Mouse (Mus musculus) limb, embryonic 15.5 days (tissue): ENCODE results near the gene En1. TPM values are rescaled to one million over a fixed set of nuclear protein-coding genes. Genes with fewer than 3 reads are reported as not detected.

ENCODE experiments used
- ATAC-seq: fragments of 200-750 bp; cut with Nextera tagmentation; 2 replicates; pipeline ENCODE4 v1.8.0; 2017; ENCODE audit warnings: low read depth, moderate TSS enrichment; ENCODE audit not compliant: insufficient number of reproducible peaks, low FRiP score, low TSS enrichment
- H3K27ac ChIP-seq: fragments of 300-500 bp; sonication (generic); 2 replicates; pipeline ENCODE4 v1.5.1; 2015; ENCODE audit warnings: moderate library complexity, mild to moderate bottlenecking, inconsistent platforms
- H3K27me3 ChIP-seq: fragments of 300-500 bp; sonication (generic); 2 replicates; pipeline ENCODE4 v1.6.1; 2015; ENCODE audit warnings: inconsistent platforms
- H3K36me3 ChIP-seq: fragments of 300-500 bp; sonication (generic); 2 replicates; pipeline ENCODE4 v1.6.1; 2015; ENCODE audit warnings: inconsistent platforms
- H3K4me1 ChIP-seq: fragments of 300-500 bp; sonication (generic); 2 replicates; pipeline ENCODE4 v1.6.1; 2015; ENCODE audit warnings: inconsistent platforms
- H3K4me2 ChIP-seq: fragments of 300-500 bp; sonication (generic); 2 replicates; pipeline ENCODE4 v1.6.1; 2015; ENCODE audit warnings: mild to moderate bottlenecking, inconsistent platforms
- H3K4me3 ChIP-seq: fragments of 300-500 bp; sonication (generic); 2 replicates; pipeline ENCODE4 v1.5.1; 2015; ENCODE audit warnings: mild to moderate bottlenecking, inconsistent platforms
- H3K9ac ChIP-seq: fragments of 300-500 bp; sonication (generic); 2 replicates; pipeline ENCODE4 v1.6.1; 2015; ENCODE audit warnings: inconsistent platforms
- H3K9me3 ChIP-seq: fragments of 300-500 bp; sonication (generic); 2 replicates; pipeline ENCODE4 v1.6.1; 2016; ENCODE audit warnings: inconsistent platforms
- WGBS: fragments of 180-500 bp; shearing (Covaris S2); methylation state at CpG from one replicate; pipeline ENCODE4 v1.1.7; 2015; 5-methylcytosine and 5-hydroxymethylcytosine counted together
- polyA plus RNA-seq: library from polyadenylated mRNA; unstranded; fragments of >200 nt; fragmentation: Nextera tagmentation; extraction: Ambion mirVana; gene quantifications from 2 replicates; pipeline ENCODE4 v1.2.1, GENCODE M21; 2015

En1 gene
- polyA plus RNA-seq, 1 experiment from 2014 or later: 4.5 TPM

DNA sequence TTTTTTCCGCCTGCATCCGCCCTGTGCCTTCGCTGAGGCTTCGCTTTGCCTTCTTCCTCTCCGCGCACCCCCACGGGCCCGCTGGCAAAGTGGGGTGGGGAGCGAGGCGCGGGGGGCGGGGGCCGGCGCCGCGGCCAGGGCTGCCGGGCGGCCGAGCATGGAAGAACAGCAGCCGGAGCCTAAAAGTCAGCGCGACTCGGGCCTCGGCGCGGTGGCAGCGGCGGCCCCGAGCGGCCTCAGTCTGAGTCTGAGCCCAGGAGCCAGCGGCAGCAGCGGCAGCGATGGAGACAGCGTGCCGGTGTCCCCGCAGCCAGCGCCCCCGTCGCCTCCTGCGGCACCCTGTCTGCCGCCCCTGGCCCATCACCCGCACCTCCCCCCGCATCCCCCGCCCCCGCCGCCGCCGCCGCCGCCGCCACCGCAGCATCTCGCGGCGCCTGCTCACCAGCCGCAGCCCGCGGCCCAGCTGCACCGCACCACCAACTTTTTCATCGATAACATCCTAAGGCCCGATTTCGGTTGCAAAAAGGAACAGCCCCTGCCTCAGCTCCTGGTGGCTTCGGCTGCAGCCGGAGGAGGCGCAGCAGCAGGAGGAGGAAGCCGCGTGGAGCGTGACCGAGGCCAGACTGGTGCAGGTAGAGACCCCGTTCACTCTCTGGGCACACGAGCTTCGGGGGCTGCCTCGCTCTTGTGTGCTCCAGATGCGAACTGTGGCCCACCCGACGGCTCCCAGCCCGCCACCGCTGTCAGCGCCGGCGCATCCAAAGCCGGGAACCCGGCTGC lies 848 bp downstream of the En1 start:
- no peaks in the 10 kb centered on the region for H3K36me3 ChIP-seq
- ATAC-seq: no peak
- peak overlapping the region; percentile 53 for H3K4me3 ChIP-seq
- H3K9me3 ChIP-seq: no peaks in the 10 kb centered on the region
- 0% methylated on average over 75 of the region's 83 CpGs for WGBS
- H3K27ac ChIP-seq: peak overlapping the region; percentile 75
- peak overlapping the region; percentile 55 for H3K9ac ChIP-seq
- H3K4me1 ChIP-seq: peaks cover 25% of the 10 kb centered on the region
- peak overlapping the region; percentile 93 for H3K4me2 ChIP-seq
- H3K27me3 ChIP-seq: peaks cover 86% of the 10 kb centered on the region

DNA sequence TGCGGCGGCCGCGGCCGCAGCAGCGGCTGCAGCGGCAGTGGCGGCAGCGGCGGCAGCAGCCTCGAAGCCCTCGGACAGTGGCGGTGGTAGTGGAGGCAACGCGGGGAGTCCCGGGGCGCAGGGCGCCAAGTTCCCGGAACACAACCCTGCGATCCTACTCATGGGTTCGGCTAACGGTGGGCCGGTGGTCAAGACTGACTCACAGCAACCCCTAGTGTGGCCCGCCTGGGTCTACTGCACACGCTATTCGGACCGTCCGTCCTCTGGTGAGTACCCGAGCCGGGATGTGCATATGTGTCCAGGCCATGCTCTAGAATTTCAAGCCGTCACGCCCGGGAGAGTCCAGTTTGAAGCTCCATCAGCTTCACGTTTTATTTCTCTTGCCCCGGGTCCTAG lies 1.4 kb downstream of the En1 start:
- peak overlapping the region; percentile 93 for H3K4me2 ChIP-seq
- H3K27me3 ChIP-seq: peaks cover 86% of the 10 kb centered on the region
- peak overlapping the region; percentile 75; the same call in 1 of the 2 replicates for H3K27ac ChIP-seq
- WGBS: 2% methylated on average over 33 of the region's 35 CpGs
- H3K9ac ChIP-seq: peak overlapping the region; percentile 55
- no peaks in the 10 kb centered on the region for H3K36me3 ChIP-seq
- peaks cover 25% of the 10 kb centered on the region for H3K4me1 ChIP-seq
- no peak for ATAC-seq
- no peaks in the 10 kb centered on the region for H3K9me3 ChIP-seq
- H3K4me3 ChIP-seq: peak overlapping the region; percentile 53

- Histone ChIP-seq H3K36me3 (no peaks in the 10 kb centered on the region), H3K9me3 (no peaks in the 10 kb centered on the region), H3K27me3 (peaks cover 86% of the 10 kb centered on the region), H3K4me3 (peak overlapping the region; percentile 53), H3K4me1 (peaks cover 25% of the 10 kb centered on the region), H3K4me2 (peak overlapping the region; percentile 10), H3K9ac (no peak overlapping the region), H3K27ac (peak overlapping the region; percentile 0; the same call in 1 of the 2 replicates)
- no peak for ATAC-seq
- 18% methylated on average over 30 of the region's 30 CpGs for WGBS
Measured at GRCm38 (mm10) chr1:120604431-120605142, 2.4 kb downstream of the En1 start.

GRCm38 (mm10) chr1:120605143-120605435 lies 2.9 kb downstream of the En1 start:
- Histone ChIP-seq H3K9ac (no peak overlapping the region), H3K27ac (no peak overlapping the region), H3K36me3 (no peaks in the 10 kb centered on the region), H3K4me2 (peak overlapping the region; percentile 10), H3K27me3 (peaks cover 86% of the 10 kb centered on the region), H3K4me1 (peaks cover 25% of the 10 kb centered on the region), H3K9me3 (no peaks in the 10 kb centered on the region), H3K4me3 (peak overlapping the region; percentile 53)
- WGBS: 20% methylated on average over 8 of the region's 8 CpGs
- ATAC-seq: no peak

GRCm38 (mm10) chr1:120605521-120606310 lies 3.5 kb downstream of the En1 start:
- H3K9me3 ChIP-seq: no peaks in the 10 kb centered on the region
- H3K27me3 ChIP-seq: peaks cover 86% of the 10 kb centered on the region
- ATAC-seq: no peak
- no peak overlapping the region for H3K4me2 ChIP-seq
- H3K9ac ChIP-seq: no peak overlapping the region
- no peak overlapping the region for H3K27ac ChIP-seq
- peaks cover 25% of the 10 kb centered on the region for H3K4me1 ChIP-seq
- H3K36me3 ChIP-seq: no peaks in the 10 kb centered on the region
- H3K4me3 ChIP-seq: peak overlapping the region; percentile 53
- 38% methylated on average over 6 of the region's 6 CpGs for WGBS

- Histone ChIP-seq H3K4me1 (peaks cover 25% of the 10 kb centered on the region), H3K36me3 (no peaks in the 10 kb centered on the region), H3K9ac (0 out of 2 replicates have a peak overlapping the region, but pooled peaks have one; percentile 28), H3K27me3 (peaks cover 87% of the 10 kb centered on the region), H3K27ac (no peak overlapping the region), H3K9me3 (no peaks in the 10 kb centered on the region), H3K4me3 (peak overlapping the region; percentile 29), H3K4me2 (peak overlapping the region; percentile 43)
- ATAC-seq: no peak; the same call in 1 of the 2 replicates
- WGBS: 9% methylated on average over 50 of the region's 52 CpGs
Measured at GRCm38 (mm10) chr1:120606641-120607575, 4.7 kb downstream of the En1 start.

DNA sequence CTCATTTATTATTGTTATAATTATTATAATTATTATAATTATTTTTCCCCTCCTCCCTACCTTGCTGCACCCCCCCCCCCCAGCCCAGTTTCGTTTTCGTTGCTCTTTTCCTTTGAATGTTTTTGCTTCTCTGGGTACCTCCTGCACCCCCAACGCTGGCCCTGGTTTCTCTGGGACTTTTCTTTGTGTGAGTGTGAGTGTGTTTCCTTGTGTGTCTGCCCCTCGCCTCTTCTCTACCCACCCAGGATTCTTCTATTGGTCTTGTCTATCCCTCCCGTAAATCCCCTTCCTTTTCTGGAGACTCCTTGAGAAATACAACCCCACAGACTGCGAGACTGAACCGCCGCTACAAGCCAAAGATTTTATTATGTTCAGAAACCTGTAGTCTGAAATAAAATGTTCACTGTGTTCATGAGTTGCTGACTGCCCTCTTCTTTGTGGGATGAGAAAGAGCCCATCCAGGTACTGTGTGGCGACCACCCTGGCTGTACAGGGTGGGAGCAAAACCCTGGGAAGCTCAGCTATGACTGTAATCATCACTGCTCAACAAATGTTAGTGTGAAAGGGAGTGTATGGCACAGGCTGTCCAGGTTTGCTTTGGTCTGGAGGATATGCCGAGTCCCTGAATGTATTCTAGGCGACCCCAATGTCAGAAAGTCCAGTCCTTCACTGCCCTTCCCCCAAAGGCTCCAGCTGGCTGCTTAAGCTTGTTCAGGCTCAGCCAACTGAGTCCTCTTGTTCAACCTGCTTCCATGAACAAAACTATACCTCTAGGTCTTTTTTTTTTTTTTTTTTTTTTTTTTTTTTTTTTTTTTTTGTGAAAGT lies 5.6 kb downstream of the En1 start:
- ATAC-seq: no peak
- no peaks in the 10 kb centered on the region for H3K9me3 ChIP-seq
- WGBS: 27% methylated on average over 11 of the region's 11 CpGs
- no peak overlapping the region; the same call in 1 of the 2 replicates for H3K4me3 ChIP-seq
- H3K27me3 ChIP-seq: peaks cover 89% of the 10 kb centered on the region
- peaks cover 18% of the 10 kb centered on the region for H3K4me1 ChIP-seq
- H3K4me2 ChIP-seq: no peak overlapping the region
- H3K27ac ChIP-seq: no peak overlapping the region
- no peak overlapping the region for H3K9ac ChIP-seq
- no peaks in the 10 kb centered on the region for H3K36me3 ChIP-seq

DNA sequence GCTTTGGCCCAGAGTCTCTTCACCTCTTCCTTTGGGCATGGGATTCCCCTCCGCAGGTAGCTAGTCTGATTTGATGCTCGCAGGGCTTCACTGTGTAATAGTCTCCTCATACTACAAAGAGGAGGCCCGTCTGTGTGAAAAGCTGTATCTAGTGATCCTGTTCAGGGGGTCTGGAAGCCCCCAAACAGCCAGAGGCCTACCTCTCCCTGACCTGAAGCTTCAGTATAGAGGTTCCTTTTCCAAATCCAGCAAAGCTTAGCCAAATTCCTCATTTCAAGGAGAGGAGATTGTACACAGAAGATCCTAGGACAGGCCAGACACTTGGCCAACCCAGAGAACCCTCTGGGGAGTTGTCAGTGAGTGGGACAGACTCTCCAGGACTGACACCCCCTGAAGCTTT lies 6.2 kb downstream of the En1 start:
- Histone ChIP-seq H3K9ac (no peak overlapping the region), H3K9me3 (no peaks in the 10 kb centered on the region), H3K27ac (no peak overlapping the region), H3K4me1 (peaks cover 12% of the 10 kb centered on the region), H3K36me3 (no peaks in the 10 kb centered on the region), H3K27me3 (peaks cover 89% of the 10 kb centered on the region), H3K4me3 (no peak overlapping the region), H3K4me2 (no peak overlapping the region)
- 39% methylated on average over 3 of the region's 3 CpGs for WGBS
- ATAC-seq: no peak

GRCm38 (mm10) chr1:120609611-120610010 lies 7.4 kb downstream of the En1 start:
- peaks cover 21% of the 10 kb centered on the region for H3K4me1 ChIP-seq
- H3K4me2 ChIP-seq: no peak overlapping the region
- H3K9ac ChIP-seq: no peak overlapping the region
- no peak overlapping the region for H3K4me3 ChIP-seq
- no peaks in the 10 kb centered on the region for H3K36me3 ChIP-seq
- WGBS: 20% methylated on average over 6 of the region's 6 CpGs
- H3K9me3 ChIP-seq: no peaks in the 10 kb centered on the region
- no peak overlapping the region for H3K27ac ChIP-seq
- ATAC-seq: no peak
- H3K27me3 ChIP-seq: peaks cover 89% of the 10 kb centered on the region

DNA sequence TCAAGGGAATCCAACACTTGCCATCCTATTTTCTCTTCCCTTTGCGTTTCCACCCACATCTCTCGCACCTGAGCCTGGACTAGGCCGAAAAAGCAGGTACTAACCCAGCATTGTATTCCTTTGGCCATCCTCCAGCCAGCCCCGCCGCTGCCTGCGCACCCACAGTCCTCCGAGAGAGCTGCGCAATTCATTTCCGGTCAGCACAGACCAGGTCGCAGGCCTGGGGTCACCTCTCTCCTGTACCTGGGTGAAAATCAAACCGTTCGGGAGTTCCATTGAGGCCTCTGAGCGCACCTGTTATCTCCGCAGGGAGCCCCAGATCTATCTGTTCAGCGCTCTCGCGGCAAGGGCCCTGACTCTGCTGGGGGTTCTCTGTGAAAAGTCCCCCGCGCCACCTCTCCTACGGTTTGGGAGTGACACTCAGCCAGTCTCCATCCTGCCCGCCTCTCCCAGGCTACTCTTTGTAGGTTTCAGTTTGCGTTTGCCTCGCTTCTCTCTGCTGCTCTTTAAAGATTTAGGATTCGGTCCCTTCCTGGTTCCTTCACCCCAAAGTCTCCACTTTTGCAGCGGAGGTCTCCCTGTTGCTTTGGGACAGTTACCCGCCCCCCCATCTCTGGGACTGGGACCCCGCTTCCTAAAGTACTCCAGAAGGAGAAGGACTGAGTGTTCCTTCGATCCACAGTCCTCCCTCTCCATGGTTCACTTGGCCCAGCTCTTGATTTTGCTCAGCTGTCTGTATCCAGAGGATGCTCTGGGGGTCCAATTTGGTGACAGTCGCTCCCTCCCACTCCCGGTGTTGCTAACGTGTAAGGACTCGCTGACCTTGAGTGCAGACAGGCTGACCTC lies 11.5 kb downstream of the En1 start:
- Histone ChIP-seq H3K9me3 (no peaks in the 10 kb centered on the region), H3K4me1 (peaks cover 17% of the 10 kb centered on the region), H3K27me3 (peaks cover 96% of the 10 kb centered on the region), H3K36me3 (no peaks in the 10 kb centered on the region), H3K4me2 (no peak overlapping the region), H3K27ac (no peak overlapping the region), H3K4me3 (0 out of 2 replicates have a peak overlapping the region, but pooled peaks have one; percentile 3), H3K9ac (no peak overlapping the region)
- WGBS: 16% methylated on average over 32 of the region's 32 CpGs
- ATAC-seq: no peak
